Mouse (Mus musculus) heart, embryonic 15.5 days (tissue): ENCODE measurements at regions not wholly inside any gene's neighbourhood (a gene's known extent, or its start where the extent isn't known, plus 50 kb on each side); places are given as distances from the start of the nearest gene placed in this dataset.

Source experiments
- ATAC-seq: fragments of 200-750 bp; cut with Nextera tagmentation; replicated peaks from 2 replicates; pipeline ENCODE4 v1.8.0; 2017; ENCODE audit warnings: low read depth, moderate TSS enrichment; ENCODE audit not compliant: insufficient number of reproducible peaks, insufficient read depth, low FRiP score
- H3K27ac ChIP-seq: fragments of 300-500 bp; sonication (generic); 2 replicates; pipeline ENCODE4 v1.5.1; 2015; ENCODE audit warnings: mild to moderate bottlenecking, inconsistent platforms
- H3K27me3 ChIP-seq: fragments of 300-500 bp; sonication (generic); 2 replicates; pipeline ENCODE4 v1.6.1; 2015; ENCODE audit warnings: inconsistent platforms
- H3K36me3 ChIP-seq: fragments of 300-500 bp; sonication (generic); 2 replicates; pipeline ENCODE4 v1.6.1; 2015; ENCODE audit warnings: mild to moderate bottlenecking, inconsistent platforms
- H3K4me1 ChIP-seq: fragments of 300-500 bp; sonication (generic); replicated peaks from 2 replicates; pipeline ENCODE4 v1.6.1; 2015; ENCODE audit warnings: inconsistent platforms
- H3K4me2 ChIP-seq: fragments of 300-500 bp; sonication (generic); 2 replicates; pipeline ENCODE4 v1.6.1; 2015; ENCODE audit warnings: inconsistent platforms, mild to moderate bottlenecking, moderate library complexity
- H3K4me3 ChIP-seq: fragments of 300-500 bp; sonication (generic); 2 replicates; pipeline ENCODE4 v1.5.1; 2015; ENCODE audit warnings: mild to moderate bottlenecking, inconsistent platforms
- H3K9ac ChIP-seq: fragments of 300-500 bp; sonication (generic); 2 replicates; pipeline ENCODE4 v1.6.1; 2015; ENCODE audit warnings: mild to moderate bottlenecking, inconsistent platforms
- H3K9me3 ChIP-seq: fragments of 300-500 bp; sonication (generic); replicated peaks from 2 replicates; pipeline ENCODE4 v1.6.1; 2016; ENCODE audit warnings: inconsistent platforms
- WGBS: fragments of 180-500 bp; shearing (Covaris S2); methylation state at CpG from one replicate; pipeline ENCODE4 v1.1.7; 2015; ENCODE audit warnings: mixed read lengths; 5-methylcytosine and 5-hydroxymethylcytosine counted together

GRCm38 (mm10) chr4:81085188-81085587 lies 174.7 kb downstream of the Lurap1l start:
- no peak overlapping the region for H3K27ac ChIP-seq
- no peak overlapping the region for H3K4me2 ChIP-seq
- no peak overlapping the region for H3K9ac ChIP-seq
- no peaks in the 10 kb centered on the region for H3K27me3 ChIP-seq
- no peaks in the 10 kb centered on the region for H3K4me1 ChIP-seq
- H3K9me3 ChIP-seq, result no peaks in the 10 kb centered on the region
- H3K4me3 ChIP-seq, result no peak overlapping the region
- ATAC-seq, result no peak
- 51% methylated on average over 4 of the region's 4 CpGs for WGBS
- no peaks in the 10 kb centered on the region for H3K36me3 ChIP-seq

- H3K9me3 ChIP-seq, result no peaks in the 10 kb centered on the region
- H3K4me3 ChIP-seq, result no peak overlapping the region
- H3K27ac ChIP-seq, result no peak overlapping the region
- no peaks in the 10 kb centered on the region for H3K27me3 ChIP-seq
- no peak for ATAC-seq
- H3K4me1 ChIP-seq, result no peaks in the 10 kb centered on the region
- no peaks in the 10 kb centered on the region for H3K36me3 ChIP-seq
- no peak overlapping the region for H3K4me2 ChIP-seq
- no peak overlapping the region for H3K9ac ChIP-seq
Observed at GRCm38 (mm10) chr4:81096581-81096980, 186.1 kb downstream of the Lurap1l start.

GRCm38 (mm10) chr4:81097597-81097996 lies 187.2 kb downstream of the Lurap1l start:
- H3K27ac ChIP-seq, result no peak overlapping the region
- H3K4me2 ChIP-seq, result no peak overlapping the region
- ATAC-seq, result no peak
- no peaks in the 10 kb centered on the region for H3K4me1 ChIP-seq
- no peak overlapping the region for H3K9ac ChIP-seq
- no peaks in the 10 kb centered on the region for H3K9me3 ChIP-seq
- no peaks in the 10 kb centered on the region for H3K27me3 ChIP-seq
- no peaks in the 10 kb centered on the region for H3K36me3 ChIP-seq
- WGBS, result 90% methylated on average over 1 of the region's 1 CpGs
- no peak overlapping the region for H3K4me3 ChIP-seq

GRCm38 (mm10) chr4:81101049-81101448 lies 190.6 kb downstream of the Lurap1l start:
- Histone ChIP-seq H3K36me3 (no peaks in the 10 kb centered on the region), H3K4me2 (no peak overlapping the region), H3K4me1 (no peaks in the 10 kb centered on the region), H3K9ac (no peak overlapping the region), H3K4me3 (no peak overlapping the region), H3K27ac (no peak overlapping the region), H3K27me3 (no peaks in the 10 kb centered on the region), H3K9me3 (no peaks in the 10 kb centered on the region)
- 70% methylated on average over 2 of the region's 2 CpGs for WGBS
- no peak for ATAC-seq

GRCm38 (mm10) chr4:81111307-81111706 lies 200.9 kb downstream of the Lurap1l start:
- no peak overlapping the region for H3K9ac ChIP-seq
- 54% methylated on average over 3 of the region's 3 CpGs for WGBS
- H3K9me3 ChIP-seq, result no peaks in the 10 kb centered on the region
- no peak for ATAC-seq
- no peaks in the 10 kb centered on the region for H3K27me3 ChIP-seq
- H3K4me3 ChIP-seq, result no peak overlapping the region
- no peaks in the 10 kb centered on the region for H3K36me3 ChIP-seq
- H3K4me1 ChIP-seq, result no peaks in the 10 kb centered on the region
- no peak overlapping the region for H3K4me2 ChIP-seq
- H3K27ac ChIP-seq, result no peak overlapping the region

- Histone ChIP-seq H3K27me3 (no peaks in the 10 kb centered on the region), H3K4me2 (no peak overlapping the region), H3K4me3 (no peak overlapping the region), H3K4me1 (no peaks in the 10 kb centered on the region), H3K27ac (no peak overlapping the region), H3K36me3 (no peaks in the 10 kb centered on the region), H3K9me3 (no peaks in the 10 kb centered on the region), H3K9ac (no peak overlapping the region)
- WGBS, result 76% methylated on average over 7 of the region's 7 CpGs
- no peak for ATAC-seq
Observed at GRCm38 (mm10) chr4:81116411-81116810, 206.0 kb downstream of the Lurap1l start.

GRCm38 (mm10) chr4:81124155-81124554 lies 213.7 kb downstream of the Lurap1l start:
- no peaks in the 10 kb centered on the region for H3K27me3 ChIP-seq
- H3K36me3 ChIP-seq, result no peaks in the 10 kb centered on the region
- H3K9me3 ChIP-seq, result no peaks in the 10 kb centered on the region
- no peak overlapping the region for H3K4me3 ChIP-seq
- no peak for ATAC-seq
- no peak overlapping the region for H3K27ac ChIP-seq
- H3K4me2 ChIP-seq, result no peak overlapping the region
- no peak overlapping the region for H3K9ac ChIP-seq
- H3K4me1 ChIP-seq, result no peaks in the 10 kb centered on the region
- WGBS, result 62% methylated on average over 3 of the region's 3 CpGs

GRCm38 (mm10) chr4:81129874-81130273 lies 219.4 kb downstream of the Lurap1l start:
- H3K4me2 ChIP-seq, result no peak overlapping the region
- H3K27ac ChIP-seq, result no peak overlapping the region
- no peaks in the 10 kb centered on the region for H3K27me3 ChIP-seq
- no peaks in the 10 kb centered on the region for H3K9me3 ChIP-seq
- H3K9ac ChIP-seq, result no peak overlapping the region
- ATAC-seq, result no peak
- no peaks in the 10 kb centered on the region for H3K36me3 ChIP-seq
- no peak overlapping the region for H3K4me3 ChIP-seq
- WGBS, result 56% methylated on average over 2 of the region's 2 CpGs
- no peaks in the 10 kb centered on the region for H3K4me1 ChIP-seq

- Histone ChIP-seq H3K4me3 (no peak overlapping the region), H3K27me3 (no peaks in the 10 kb centered on the region), H3K4me2 (no peak overlapping the region), H3K9ac (no peak overlapping the region), H3K36me3 (no peaks in the 10 kb centered on the region), H3K9me3 (no peaks in the 10 kb centered on the region), H3K27ac (no peak overlapping the region), H3K4me1 (no peaks in the 10 kb centered on the region)
- ATAC-seq, result no peak
- WGBS, result 71% methylated on average over 2 of the region's 2 CpGs
Observed at GRCm38 (mm10) chr4:81173111-81173510, 262.7 kb downstream of the Lurap1l start.

- H3K27ac ChIP-seq, result 0 out of 2 replicates have a peak overlapping the region, but pooled peaks have one; percentile 40
- peaks cover 8% of the 10 kb centered on the region for H3K4me1 ChIP-seq
- no peak for ATAC-seq
- H3K27me3 ChIP-seq, result no peaks in the 10 kb centered on the region
- H3K9me3 ChIP-seq, result no peaks in the 10 kb centered on the region
- WGBS, result 53% methylated on average over 11 of the region's 11 CpGs
- H3K4me2 ChIP-seq, result no peak overlapping the region
- H3K36me3 ChIP-seq, result no peaks in the 10 kb centered on the region
- H3K4me3 ChIP-seq, result no peak overlapping the region
- no peak overlapping the region for H3K9ac ChIP-seq
Observed at GRCm38 (mm10) chr4:81177443-81178041, 265.1 kb downstream of the Mpdz start.

- Histone ChIP-seq H3K36me3 (no peaks in the 10 kb centered on the region), H3K9ac (no peak overlapping the region), H3K27me3 (no peaks in the 10 kb centered on the region), H3K4me1 (peaks cover 8% of the 10 kb centered on the region), H3K27ac (peak overlapping the region; percentile 40; the same call in 1 of the 2 replicates), H3K4me2 (no peak overlapping the region), H3K4me3 (no peak overlapping the region), H3K9me3 (no peaks in the 10 kb centered on the region)
- WGBS, result 65% methylated on average over 14 of the region's 14 CpGs
- no peak for ATAC-seq
Observed at GRCm38 (mm10) chr4:81178047-81178781, 264.4 kb downstream of the Mpdz start.

- Histone ChIP-seq H3K9ac (no peak overlapping the region), H3K27ac (peak overlapping the region; percentile 45)
Observed at GRCm38 (mm10) chr4:81178782-81179135, 263.9 kb downstream of the Mpdz start.

More at GRCm38 (mm10) chr4:81178782-81179135, 263.9 kb downstream of the Mpdz start:
- H3K4me1 ChIP-seq, result peaks cover 8% of the 10 kb centered on the region
- peak overlapping the region; percentile 24; the same call in 1 of the 2 replicates for H3K4me2 ChIP-seq
- no peak overlapping the region for H3K4me3 ChIP-seq
- peak; percentile 82 for ATAC-seq
- no peaks in the 10 kb centered on the region for H3K9me3 ChIP-seq
- 2% methylated on average over 12 of the region's 12 CpGs for WGBS
- no peaks in the 10 kb centered on the region for H3K36me3 ChIP-seq
- no peaks in the 10 kb centered on the region for H3K27me3 ChIP-seq
